Mouse (Mus musculus) gonadal fat pad, adult 2 months (tissue): ENCODE measurements around the gene Tmem151b. TPM values are rescaled to one million over a fixed set of nuclear protein-coding genes. Genes with fewer than 3 reads are reported as not detected.

Source experiments
- DNase-seq: peaks from one replicate; pipeline ENCODE4 v3.0.0-alpha.2; 2012; ENCODE audit warnings: low read depth
- polyA plus RNA-seq: library from polyadenylated mRNA; depleted of rRNA; stranded (reverse); fragments of >200 nt; gene quantifications from 2 replicates; pipeline ENCODE4 v1.2.3, GENCODE M21; 2012

The Tmem151b gene
- polyA plus RNA-seq, 1 experiment = 1.0 TPM

DNA sequence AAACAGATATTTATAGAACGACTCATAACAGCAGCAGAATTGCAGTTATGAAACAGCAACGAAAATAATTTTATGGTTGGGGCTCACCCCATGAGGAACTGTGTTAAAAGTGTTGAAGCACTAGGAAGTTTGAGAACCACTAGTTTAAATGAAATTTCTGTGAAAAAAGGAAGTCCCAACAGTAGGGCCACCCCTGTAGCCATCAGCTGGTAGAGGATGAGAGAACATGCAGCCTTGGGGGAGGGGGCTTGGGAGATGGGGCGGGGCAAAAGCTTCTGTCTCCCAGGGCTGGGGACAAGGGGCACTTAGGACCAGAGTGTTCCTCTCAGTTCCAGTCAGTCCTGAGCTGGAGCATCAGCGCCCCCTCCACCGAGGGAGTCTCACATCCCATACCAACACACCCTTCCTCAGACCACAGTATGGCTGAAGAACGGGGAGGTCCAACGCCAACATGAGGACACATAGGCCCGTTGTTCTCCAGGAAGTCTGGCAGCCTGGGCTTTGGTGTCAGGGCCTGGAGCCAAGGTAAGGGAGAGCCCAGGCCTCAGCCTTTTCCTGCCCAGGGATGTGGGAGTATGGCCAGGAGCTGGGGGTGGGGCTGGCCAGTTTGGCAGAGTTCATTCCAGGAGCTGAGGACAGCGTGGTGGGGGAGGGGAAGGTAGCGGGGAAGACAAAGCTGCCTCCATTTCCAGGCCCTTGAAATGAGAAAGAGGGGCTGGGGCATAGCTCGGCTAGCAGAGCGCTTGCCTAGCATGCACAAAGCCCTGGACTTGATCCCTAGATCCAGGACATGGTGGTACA is 34.8 kb upstream of the Tmem151b start:
- no peak for DNase-seq

DNA sequence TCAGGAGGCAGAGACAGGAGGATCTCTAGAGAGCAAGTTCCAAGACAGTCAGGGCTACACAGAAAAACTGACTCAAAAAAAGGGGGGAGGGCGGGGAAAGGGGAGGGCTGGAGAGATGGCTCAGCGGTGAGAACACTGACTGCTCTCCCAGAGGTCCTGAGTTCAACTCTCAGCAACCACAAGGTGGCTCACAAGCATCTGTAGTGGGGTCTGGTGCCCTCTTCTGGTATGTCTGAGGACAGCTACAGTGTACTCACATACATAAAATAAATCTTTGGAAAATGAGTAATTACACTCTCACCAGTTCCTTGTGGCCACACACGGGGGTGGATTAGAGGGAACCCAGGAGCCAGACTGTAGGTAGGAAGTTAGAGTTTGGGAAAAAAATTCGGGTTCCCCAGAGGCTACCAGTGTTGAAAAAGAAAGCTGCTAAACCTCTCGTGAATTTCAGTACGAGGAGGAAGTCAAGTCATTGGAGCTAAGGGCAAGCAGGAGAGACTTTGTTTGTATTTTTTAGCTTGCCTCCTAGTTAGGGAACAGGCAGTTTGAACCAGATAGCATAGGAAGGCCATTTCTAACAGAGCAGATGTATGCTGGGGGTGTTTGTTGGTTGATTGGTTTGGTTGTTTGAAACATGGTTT is 33.4 kb upstream of the Tmem151b start:
- no peak for DNase-seq

DNA sequence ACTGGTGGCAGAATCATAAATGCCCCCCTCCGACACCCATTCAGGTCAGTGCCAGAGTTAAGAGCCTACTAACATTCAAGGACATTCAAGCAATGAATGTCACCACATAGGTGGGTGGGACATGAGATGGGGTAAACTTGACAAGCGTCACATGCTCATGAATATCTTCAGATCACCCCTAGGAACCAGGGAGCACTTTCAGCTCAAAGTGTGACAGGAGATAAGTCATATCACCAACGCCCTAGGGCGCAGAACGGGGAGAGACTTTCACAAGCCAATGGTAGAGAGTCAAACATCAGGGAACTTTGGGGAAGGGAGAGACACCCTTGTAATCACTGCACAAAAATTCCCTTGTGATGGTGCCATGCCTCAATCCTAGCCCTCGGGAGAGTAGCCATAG is 32.7 kb upstream of the Tmem151b start:
- DNase-seq = no peak

DNA sequence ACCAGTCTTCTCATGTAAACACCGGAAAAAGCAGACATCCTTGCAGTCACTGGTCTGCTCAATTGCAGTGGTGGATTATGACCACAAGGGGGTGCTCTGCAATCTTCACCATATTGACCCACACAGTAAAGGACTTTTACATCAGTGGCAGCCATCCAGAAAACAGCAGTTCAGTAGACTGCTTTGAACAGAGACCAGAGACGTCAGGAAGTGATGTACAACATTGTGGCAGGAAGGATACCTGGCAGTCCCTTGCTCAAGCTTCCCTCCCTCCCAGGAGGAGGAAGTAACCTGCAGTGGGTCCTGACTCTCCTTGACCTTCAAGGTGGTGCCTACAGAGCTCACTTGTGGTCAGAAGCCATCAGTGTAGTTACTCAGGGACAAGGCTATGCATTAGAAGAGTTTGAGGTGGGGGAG is 32.1 kb upstream of the Tmem151b start:
- DNase-seq = no peak

DNA sequence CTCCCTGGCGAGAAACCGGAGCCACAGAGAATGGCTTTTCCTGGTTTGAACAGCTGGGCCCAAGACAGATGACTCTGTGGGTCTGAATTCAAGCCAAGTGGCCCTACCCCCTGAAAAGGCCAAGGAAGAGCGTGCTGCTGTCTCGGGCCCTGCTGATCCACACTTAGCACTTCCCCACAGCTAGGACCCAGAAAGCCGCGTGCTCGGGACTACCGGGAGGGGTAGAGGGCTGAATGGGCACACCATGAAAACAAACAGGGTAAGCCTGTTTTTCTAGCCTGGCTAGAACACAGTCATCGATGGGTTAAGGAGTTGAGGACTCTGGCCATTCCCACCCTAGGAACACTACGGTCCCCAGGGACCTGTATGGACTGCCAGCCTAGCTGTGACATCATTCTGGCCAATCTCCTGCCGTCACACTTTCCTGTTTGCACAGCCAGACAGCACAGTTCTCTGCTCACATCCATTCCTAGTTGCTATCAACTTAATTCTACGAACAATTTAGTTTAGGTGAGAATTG is 31.5 kb upstream of the Tmem151b start:
- DNase-seq = no peak

DNA sequence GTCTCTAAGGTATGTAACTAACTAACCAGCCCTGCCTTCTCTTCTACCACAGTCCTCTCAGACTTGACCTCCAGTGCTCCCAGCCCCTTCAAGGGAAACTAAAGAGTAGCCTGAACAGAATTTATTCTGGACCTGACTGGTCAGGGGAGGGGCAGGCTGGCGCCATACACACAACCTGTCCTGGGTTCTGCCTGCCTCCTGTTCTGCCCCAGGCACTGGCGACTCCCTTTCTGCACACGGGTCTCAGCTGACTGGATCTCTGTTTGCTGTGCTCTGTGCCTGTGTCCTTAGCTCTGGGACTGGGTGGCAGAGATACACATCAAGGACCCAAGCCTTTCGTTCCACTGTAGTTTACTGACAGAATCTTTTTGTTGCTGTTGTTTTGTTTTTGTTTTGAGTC is 30.1 kb upstream of the Tmem151b start:
- DNase-seq = no peak

DNA sequence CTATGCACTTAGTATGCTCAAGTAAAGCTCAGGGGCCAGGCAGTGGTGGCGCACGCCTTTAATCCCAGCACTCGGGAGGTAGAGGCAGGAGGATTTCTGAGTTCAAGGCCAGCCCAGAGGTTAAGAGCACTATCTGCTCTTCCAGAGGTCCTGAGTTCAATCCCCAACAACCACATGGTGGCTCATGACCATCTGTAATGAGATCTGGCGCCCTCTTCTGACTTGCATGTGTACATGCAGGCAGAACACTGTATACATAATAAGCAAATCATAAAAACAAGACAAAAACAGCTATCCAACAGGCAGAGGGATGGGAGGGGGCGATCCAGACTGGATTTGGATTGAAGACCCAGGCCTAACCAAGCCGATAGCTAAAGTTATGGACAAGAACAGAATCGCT is 29.4 kb upstream of the Tmem151b start:
- no peak for DNase-seq

DNA sequence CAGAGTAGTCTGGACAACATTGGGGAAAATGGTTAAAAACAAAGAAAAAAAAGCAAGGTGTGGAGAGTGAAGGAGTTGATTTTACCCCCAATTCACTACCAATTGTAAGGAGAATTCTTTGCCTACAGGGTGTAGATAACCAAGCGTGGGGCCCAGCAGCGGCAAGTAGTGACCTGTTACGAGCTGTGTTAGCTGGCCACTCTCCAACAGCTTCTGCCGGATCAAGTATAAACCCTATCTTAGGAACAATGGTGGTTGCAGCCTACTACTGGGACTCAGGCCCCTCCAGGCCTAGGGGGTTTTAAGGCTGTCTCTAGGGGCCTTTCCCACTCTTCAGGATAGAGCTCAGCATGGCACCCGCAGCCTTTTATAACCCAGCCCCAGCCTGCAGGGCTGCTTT is 28.8 kb upstream of the Tmem151b start:
- no peak for DNase-seq

DNA sequence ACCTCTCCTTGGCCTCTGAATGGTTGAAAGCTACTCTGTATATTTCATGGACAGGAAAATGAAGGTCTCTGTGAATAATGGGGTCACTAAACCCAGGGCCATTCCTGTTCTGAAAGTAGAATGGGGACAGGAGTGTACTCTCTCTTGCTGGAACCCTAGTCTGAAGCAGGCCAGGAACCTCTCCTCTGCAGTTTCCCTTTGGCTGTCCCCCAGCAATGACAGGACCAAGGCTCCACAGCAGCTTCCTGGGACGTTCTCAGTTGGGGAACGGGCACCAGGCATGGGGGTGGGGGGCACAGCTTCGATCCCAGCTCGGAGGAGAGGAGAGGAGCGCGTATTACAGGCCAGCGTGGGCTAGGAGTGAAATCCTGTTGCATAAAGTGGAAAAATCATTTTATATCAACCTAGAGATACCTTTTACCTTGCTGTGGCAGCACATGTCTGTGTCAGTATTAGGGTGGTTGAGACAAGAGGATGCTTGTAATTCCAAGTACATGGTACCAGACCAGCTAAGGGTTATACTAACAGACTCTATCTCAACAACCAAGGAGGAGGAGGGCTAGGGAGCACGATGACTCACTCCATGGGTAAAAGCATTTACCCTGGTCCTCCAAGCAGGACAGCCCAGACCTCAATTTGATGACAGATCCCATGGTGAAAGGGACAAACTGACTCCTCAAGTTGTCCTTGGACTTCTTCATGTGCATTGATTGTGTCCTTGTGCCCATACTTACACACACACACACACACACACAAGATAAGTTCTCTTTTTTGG is 25.8 kb upstream of the Tmem151b start:
- DNase-seq = no peak

DNA sequence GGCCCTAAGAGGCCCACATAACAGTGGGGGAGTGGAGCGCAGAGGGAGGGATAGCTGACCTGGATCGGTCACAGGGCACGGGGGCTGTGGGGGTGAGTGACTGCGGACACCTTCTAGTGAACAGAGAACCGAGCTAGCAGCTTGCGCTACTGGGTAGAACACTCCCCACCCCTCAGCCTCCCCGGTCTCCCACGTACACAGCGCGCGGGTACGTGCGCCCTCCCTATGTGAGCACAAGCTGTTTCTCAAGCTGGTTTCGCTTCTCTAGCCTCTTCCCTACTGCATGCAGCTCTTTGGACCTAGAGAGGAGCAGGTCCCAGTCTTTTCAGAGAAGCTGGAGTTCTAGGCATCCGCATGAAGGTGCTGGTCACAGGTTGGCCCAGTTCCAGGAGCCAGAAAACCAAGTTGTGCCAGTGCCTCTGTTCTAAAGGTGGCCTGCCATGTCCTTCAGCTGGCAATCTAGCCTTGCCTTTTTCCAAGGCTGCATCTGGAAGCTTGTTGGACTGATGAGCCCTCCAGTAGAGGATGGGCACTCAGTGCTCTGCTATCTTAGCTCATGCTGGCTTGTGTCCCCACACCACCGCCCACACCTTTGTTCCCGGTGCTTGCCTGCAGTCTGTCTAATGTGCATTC is 24.8 kb upstream of the Tmem151b start:
- DNase-seq = no peak

DNA sequence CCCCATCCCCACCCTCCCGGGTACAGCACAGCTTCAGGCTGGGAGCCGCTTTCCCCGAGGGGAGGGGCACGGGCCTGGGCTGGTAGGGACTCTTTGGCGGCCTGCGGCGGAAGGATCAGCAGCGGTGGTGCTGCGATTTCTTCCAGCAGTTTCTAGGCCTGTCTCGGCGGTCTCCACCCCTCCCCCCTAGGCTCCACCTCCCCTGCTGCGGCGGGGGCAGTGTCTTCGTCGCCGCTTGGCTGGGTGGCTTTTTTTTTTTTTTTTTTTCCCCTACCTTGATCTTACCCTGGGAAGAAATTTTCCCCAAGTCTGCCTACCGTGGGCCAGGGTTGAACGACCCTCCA is 24.3 kb upstream of the Tmem151b start:
- DNase-seq = no peak

DNA sequence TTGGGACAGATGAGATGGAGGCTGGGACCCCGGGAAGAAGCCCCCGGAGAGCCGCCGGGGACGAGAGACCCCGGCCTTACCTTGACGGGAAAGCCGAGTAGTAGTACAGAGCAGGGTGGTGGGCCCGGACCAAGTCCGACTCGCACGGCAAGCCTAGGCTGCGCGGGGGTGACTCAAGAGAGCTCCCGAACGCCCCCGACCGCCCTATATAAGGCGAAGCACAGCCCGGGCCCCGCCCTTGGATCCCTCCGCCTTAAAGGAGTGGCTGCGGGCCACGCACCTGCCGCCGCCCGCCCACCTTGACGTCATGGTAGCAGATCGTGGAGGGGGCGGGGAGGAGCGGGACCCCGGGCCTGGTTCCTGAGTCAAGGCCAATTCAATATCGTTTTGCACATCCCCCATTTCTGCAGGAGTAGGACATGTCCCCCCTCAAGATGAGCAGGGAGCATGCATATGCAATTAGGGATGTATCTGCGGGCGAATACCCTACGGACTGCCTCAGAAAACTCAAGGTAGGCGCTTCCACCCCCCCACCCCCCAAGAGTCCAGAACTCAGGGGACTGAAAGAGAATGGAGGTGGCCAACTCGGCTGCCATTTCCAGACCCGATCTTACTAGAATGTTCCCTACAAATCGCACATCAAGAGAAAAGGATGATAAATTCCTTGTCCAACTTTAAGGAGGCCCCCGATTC is 23.8 kb upstream of the Tmem151b start, which contains the start of gene Hsp90ab1:
Hsp90ab1 (minus strand) TSS at position 185 of the 693 bp plus-strand sequence.
- no peak for DNase-seq

DNA sequence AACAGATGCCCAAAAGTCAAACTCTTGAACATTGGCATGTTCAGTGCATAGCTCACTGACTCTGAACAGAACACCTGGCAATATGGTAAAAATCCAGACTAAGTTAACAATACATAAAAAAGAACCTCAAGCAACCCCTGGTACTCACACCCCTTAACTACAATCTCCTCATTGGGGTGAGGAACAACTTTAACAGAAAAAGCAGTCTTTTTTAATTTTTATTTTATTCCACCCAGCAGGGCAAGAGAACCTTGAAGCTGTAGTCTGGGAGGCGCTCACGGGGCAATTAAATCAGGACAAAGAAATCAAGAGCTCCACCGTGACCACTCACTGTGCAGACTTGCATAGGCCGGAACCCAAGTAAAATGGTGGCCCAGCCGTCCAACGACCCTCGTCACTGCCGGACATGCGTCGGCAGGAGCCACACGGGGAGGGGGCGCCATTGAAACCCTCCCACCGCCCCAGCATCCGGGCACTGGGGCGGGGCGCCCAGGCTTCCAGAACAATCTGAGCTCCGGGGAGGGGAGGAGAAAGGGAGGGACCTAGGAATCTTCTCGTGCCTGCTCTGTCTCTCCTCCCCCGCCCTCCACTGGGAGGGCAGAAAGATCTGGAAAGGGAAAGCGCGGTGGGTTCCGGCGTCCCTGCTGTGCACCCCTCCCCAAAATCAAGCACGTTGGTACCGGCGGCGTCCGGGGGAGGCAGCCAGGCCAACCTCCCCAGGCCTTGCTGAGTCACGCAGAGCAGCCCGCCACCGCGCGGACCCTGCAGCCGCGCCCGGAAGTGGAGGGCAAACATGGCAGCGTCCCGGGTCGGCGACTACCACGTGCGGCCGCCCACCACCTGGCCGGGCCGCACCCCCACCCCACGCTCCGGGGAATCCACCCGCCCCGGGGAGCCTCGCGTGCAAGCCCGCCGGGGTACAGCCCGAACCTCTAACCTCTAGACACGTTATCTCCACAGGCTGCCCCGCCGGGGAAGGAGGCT is 22.9 kb upstream of the Tmem151b start:
- no peak for DNase-seq

DNA sequence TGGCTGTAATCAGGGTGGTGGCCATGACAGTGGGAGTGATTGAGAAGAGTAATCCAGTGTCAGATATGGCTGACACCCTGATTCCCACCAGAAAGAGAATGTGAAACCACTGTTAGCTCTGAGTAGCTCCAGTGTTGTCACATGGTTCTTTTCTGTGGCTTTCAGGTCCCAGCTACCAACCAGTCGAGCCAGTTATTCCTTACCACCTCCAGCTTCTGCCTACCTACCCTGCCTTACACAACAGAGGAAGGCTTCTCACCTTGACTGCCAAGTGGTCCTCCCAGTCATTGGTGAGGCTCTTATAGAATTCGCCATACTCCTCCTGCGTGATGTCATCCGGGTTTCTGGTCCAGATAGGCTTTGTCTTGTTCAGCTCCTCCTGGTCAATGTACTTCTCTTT is 20.5 kb upstream of the Tmem151b start:
- DNase-seq = no peak

DNA sequence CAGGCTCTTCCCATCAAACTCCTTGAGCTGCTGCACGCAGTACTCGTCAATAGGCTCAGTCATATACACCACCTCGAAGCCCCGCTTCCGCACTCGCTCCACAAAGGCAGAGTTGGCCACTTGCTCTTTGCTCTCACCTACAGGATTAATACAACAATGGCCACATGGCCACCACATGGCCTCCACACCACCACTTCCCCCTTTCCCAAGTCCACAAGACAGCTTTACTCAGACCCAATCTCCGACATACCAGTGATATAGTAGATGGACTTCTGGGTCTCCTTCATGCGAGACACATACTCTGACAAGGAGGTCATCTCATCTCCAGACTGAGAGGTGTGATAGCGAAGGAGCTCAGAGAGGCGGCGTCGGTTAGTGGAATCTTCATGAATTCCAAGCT is 19.5 kb upstream of the Tmem151b start:
- no peak for DNase-seq

DNA sequence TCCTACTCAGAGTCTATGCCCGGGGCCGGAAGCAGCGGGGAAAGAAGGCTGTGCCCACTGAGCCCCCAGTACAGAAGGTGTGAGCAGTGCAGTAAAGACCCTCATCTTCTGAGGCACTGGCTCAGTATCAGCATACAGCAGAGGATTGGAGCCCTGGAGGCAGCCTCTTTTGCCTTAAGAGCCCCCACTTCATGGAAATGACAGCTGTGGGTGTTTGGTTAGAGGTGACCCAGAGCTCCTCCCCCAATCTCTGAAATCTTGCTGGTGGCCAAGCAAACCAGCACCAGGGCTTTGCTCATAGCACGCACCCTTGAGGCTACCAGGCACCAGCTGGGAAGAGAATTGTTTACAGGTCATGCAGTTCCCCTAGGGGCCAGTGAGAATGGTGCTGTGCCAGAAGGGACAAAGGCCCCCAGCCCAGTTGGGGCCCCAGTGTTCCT is 17.7 kb upstream of the Tmem151b start:
- DNase-seq = no peak

DNA sequence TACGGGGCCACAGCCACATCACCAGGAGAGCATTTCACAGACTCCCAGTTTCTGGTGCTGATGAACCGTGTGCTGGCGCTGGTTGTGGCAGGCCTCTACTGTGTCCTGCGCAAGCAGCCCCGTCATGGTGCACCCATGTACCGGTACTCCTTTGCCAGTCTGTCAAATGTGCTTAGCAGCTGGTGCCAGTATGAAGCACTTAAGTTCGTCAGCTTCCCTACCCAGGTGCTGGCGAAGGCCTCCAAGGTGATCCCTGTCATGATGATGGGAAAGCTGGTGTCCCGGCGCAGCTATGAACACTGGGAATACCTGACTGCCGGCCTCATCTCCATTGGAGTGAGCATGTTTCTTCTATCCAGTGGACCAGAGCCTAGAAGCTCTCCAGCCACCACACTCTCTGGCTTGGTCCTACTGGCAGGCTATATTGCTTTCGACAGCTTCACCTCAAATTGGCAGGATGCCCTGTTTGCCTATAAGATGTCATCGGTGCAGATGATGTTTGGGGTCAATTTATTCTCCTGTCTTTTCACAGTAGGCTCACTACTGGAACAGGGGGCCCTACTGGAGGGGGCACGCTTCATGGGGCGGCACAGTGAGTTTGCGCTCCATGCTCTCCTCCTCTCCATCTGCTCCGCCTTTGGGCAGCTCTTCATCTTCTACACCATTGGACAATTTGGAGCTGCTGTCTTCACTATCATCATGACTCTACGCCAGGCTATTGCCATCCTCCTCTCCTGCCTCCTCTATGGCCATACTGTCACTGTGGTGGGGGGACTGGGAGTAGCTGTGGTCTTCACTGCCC is 17.1 kb upstream of the Tmem151b start:
- no peak for DNase-seq

DNA sequence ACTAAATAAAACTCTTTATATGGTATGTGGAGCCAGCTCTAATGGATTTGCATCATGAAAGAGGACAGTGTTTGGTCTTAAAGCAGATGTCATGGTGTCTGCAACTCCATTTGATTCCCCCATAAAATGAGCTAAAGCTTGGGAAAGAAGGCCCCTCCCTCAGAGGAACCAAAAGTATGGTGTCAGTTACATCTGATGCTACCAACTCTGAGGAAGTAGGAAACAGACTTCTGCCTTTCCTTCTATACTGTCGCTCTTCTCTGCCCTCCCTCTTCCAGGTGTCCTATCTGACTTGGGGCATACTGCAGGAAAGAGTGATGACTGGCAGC is 16.5 kb upstream of the Tmem151b start:
- DNase-seq = no peak

DNA sequence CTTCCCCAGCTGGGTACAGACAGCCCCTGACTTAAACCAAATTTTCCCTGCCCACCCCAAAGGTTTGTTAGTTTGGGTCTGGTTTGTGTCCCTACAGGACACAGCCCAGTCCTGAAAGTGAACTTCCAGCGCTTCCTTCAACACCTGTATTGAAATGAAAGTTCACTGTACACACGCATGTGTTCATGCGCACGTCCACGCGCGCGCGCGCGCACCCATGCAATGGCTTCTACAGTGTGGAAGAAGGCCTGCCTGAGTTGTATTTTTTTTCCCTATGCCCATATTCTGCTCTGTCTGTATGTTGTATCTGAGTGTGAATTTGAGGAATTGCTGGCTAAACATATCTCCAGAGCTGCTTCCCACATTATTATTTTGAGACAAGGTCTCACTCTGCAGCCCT is 15.6 kb upstream of the Tmem151b start:
- DNase-seq = no peak
